Mouse (Mus musculus): Measurements from ENCODE around the gene Hpse2.
"Not testable (repeated sequence)": the region's sequence is repeated elsewhere in the genome, so short reads cannot be mapped to it uniquely, and the experiment has no call there.

Gene Hpse2

DNA sequence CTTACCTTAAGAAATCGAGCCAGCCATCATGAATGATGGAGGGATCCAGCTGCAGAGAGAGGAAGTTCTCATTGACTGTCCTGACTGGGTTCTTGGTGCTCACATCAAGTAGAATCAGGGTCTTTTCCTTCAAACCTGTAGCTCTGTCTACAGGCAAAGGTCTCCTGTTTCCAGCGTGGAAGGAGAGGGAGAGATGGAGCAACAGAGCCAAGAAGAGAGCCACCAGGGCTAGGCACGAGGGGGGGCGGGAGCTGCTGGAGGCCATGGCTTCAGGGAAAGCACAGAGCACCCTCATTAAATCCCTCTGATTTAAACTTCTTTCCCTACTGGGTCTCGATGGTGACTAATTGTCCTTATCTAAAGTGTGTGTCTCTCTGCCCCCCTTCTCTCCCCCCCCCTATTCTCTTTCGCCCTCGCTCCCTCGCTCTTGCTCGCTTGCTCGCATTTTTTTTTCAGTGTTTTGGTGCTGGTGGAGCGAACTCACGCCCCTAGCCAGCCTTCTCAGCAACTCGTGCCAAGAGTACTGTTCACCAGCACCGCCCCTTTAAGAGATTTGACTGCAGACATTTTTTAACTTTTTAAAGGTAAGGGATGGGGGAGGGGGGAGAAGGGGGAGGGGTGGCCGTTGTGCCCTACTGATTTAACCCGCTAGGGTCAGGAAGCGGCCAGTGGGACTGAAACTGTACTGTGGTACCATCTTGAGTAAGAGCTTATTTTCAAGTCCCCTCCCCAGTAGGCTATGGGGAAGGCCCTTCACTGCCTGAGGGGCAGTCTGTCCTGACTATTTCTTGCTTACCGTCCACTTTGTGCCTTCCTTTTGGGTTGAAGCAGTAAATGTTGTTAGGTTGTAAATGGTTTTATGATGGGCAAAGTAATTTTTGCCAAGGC lies at the start of gene Hpse2:
Gene Hpse2 (minus strand): TSS at position 339 of the 888 bp plus-strand sequence.
- CTCF ChIA-PET: no interaction called here

DNA sequence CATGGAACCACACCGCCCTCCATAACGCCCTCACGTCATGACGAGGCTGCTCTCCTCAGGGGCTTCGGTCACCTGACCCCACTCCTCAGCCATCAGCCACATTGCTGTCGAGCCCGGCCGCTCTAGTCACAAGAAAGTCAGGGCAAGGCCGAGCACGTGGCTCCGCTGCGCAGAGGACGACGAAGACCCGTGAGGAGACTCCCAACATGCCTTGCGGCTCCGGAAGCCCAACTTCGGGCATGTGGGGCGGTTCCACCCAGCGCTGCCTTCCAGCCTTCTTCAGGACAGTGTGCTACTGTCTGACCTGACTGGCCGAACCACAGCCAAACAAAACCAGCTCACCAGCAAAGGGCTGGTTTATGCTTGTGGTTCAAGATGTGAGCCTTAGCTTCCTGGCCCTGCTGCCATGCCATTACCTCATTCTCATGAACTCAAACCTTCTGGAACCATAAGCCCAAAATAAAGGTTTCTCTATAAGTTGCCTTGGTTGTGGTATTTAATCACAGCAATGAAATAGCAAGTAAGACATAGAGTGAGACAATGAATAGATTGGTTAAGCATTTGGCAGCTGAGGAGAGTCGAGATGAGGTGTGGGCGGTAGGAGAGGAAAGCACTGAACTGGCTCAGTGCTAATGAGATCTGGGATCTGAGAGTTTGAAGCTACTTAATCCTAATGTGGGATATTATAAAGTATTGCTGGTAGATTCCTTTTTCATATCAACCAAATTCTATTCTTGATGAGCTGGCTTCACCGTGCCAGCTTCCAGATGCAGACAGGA lies 39.5 kb upstream of the Hpse2 start:
- CTCF ChIA-PET: no interaction called here

DNA sequence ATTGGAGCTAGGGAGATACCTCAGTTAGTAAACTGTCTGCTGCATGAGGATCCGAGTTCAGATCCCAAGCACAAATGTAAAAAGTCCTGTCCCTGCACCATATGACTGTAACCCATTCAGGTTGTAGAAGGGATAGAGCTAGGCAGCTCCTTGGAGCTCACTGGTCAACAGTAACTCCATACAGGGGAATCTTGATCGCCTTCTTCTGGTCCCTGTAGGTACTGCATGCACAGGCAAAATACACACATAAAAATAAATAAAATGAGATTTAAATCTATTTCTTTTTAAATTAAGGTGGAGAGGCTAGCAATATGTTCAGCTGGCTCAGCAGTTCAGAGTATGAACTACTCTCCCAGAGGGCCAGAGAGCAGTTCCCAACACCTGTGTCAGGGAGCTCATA lies 35.9 kb upstream of the Hpse2 start:
- CTCF ChIA-PET: no interaction called here

DNA sequence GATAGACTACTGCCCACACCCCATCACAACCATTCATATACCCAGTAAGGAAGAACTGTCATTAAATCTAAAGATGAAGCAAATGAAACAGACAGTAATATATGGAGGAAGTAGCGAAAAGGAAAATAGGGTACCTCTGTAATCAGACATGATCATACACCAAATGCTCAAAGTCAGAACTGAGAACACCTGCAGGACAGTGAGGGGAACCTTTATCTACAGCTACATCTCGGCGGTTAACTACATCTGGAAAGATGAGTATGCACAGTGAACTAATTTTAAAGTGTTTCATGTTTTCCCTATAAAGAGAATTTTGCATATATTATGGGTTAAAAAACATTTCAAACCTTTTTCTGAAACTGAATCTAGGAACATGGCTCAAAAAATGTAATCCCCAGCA lies 32.4 kb upstream of the Hpse2 start:
- CTCF ChIA-PET: no interaction called here

DNA sequence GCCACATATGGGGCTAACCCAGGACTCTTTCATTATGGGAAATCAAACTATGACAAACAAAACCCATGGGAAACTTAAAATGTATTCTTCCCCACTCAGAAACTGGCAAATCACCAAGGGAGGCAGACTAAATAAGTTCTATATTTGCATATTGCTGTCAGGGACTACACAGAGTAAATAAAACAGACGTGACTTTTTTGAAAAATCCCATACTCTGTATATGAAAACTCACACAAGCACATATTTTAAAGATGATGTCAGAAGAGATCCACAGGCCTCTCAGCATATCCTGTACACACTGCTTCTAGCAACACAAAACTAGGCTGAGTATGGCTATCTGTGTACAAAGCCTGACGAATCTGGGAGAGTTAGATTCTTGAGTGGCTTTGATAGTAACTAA lies 27.4 kb upstream of the Hpse2 start:
- CTCF ChIA-PET: no interaction called here

DNA sequence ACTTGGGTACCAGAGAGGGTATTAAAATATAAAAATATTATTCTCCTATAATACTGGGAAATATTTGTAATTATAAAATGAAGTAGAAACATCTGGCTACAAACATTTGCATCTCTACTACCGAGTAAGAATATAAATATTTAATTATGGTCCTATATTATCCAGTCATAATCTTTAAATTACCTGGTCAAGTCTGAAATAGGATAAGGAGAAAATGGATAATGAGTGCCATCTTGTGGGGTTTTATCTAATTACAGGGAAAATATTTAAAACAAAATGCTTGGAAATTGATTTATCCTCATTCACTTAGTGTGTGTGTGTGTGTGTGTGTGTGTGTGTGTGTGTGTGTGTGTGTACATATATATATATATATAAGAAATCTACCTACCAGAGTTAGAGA lies 19.0 kb upstream of the Hpse2 start:
- CTCF ChIA-PET: no interaction called here

DNA sequence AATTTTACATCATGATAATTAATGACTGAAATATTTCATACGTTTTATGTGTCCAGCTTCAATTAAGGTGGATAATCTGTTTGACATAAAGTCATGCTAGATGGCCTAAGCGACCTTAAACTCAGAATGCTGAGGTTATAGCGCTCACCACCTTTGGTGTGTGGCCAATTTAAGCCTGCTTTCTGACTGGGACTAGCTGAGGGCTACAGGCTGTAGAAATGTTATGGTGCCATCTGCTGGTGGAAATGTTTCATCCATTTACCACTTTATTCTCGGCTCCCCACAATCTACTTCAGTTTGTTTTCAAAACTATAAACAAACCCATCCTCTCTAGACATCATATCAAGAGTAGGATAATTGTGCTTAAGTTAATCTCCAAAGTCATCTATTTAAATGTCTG lies 8.2 kb upstream of the Hpse2 start:
- CTCF ChIA-PET: no interaction called here

DNA sequence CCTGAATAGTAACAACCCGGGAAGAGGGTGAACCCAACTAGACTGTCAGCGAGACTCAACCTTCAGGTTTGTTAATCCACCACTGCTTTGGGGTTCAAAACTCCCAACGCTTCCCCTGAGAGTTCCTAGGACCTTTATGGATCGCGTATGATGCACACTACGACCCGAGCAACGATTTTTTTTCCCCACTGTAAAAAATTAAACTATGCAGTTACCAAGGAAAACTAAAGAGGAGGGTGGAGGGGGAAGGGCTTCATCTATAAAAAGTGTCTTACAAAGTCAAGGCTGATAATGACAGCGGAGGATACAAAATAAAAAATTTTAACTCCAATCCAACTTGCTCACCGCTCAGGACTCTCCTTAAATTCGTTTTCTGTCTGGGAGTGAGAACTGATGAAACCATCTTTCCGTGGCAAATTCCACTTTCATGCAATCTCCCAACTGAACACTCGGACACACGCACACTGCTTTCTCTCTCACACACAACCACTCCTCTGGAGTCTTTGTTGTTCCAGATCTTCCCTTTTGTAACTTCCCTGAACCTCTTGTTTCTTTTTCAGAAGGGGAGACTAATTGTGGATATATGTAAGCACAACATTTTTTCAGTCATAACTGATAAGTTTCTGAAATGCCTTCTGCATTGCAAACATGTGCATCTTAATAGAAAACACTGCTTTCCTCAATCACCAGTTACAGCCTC lies 934 bp downstream of the Hpse2 start:
- CTCF ChIA-PET: no interaction called here

DNA sequence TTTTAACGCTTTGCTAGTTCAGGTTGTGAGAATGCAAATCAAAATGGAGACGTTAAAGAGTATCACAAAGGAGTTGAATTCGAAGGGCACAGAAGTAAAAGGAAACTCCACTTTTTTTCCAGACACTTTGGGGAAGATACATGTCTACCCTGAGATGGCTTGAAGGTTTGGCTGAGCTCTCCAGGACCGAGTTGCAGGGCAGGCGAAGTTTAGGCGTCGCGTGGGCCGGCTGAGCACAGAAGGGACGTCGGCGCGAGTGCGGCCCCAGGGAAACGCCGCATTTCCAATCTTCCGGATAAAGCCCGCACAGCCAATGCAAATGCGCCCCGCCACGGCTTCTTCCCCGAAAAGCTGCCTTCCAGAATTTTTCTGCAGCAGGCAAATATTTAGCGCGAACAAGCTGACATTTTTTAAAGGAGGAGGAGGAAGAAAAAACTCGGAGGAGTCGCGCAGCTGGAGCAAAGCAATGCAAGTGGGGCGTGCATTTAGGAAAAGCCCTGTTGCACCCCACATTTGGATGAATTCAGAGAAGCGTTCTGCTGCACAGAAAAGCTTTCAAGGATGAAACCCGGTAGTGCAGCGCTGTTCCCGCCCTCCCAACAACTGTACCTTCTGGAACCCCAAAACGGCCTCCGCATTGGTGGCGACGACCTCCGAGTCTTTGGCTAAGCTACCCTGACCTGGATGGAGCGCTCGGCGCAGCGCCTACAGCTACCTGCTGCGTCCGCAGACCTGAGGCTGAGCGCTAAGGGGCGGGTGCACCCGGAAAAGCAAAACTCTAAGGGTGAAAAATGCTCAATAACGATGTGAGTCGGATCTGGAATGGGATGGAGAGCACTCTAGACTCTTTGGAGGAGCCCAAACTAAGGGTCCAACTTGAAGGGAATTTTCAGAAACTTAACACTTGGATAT lies 1.9 kb downstream of the Hpse2 start:
- CTCF ChIA-PET: no interaction called here

DNA sequence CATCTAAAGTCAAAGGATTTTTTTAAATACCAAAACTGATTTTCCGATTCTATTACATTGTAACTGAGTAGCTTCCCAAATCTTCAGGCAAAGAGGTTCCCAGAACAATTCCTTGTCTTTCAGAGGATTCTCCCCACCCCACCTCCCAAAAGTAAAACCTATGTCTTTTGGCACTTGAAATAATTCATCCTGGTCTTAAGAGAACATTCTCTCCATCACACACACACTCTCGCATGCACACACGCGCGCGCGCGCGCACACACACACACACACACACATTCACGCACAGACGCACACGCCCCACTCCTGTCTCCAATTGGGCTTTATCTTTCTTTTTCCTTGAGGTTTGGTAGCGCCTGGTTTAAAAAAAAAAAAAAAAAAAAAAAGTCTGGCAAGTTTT lies 2.7 kb downstream of the Hpse2 start:
- CTCF ChIA-PET: no interaction called here

DNA sequence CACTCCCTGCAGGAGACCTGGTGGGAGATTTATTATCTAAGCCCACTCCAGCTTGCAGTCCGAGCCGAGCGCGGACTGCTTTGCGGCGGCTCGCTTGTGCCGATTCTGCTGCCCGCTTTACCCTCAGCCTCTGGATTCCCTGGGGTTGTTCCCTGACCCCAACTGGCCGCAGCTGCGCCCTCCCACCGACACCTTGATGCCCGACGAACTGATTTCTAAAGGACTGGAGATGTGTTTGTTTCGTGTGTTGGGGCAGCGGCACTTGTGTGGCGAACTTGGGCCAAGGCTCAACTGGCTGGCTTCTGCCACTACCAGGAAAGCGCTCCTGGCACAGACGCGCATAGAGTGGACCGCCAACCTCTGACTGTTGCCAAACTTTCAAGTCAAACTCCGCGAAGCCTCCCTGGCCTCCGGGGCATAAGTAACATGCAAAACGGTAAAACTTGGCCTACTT lies 3.1 kb downstream of the Hpse2 start:
- CTCF ChIA-PET: no interaction called here

DNA sequence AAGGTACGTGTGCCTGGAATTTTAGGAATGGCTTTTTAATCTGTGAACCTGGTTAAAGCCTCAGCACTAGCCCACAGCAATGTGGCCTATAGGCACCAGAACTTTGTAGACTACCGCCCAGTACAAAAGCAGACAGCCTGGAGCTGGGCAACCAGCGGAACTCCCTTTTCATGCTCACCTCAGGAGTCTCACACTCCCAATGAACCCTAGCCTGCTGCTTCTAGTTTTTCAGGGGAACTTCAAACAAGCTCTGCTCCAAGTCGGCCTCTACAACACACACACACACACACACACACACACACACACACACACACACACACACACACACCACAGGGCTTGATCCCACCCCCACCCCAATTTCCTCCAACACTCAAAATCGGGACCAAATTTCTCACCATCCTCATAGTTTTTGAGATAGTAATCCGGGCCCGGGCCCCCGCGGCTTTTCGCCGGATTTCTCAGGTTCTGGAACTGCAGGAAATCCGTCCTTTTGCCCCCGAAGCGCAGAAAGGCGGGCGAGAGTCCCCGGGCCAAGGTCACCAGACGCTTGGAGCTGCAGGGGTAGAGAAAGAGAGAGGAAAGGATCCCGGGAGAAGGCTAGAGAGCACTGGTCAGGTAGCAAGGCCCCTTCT lies 3.7 kb downstream of the Hpse2 start:
- CTCF ChIA-PET: no interaction called here

DNA sequence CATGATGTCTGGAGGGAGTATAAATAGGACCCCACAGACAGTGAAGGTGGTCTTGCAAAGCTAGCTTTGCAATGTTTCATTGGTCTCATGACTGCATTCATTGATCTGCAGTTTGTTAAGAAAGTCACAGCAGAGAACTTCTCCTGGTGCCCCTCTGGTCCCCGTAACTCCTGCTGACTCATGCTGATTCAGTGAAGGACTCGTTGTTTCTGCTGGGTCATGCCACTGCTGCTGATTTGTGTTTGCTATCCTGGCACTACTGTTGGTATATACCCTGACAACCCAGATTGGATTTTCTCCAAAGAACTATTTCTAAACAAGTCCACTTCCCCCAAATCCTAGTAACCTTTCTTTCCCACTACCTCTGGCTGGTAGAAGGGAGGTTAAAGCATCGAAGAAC lies 29.3 kb downstream of the Hpse2 start:
- CTCF ChIA-PET: no interaction called here

DNA sequence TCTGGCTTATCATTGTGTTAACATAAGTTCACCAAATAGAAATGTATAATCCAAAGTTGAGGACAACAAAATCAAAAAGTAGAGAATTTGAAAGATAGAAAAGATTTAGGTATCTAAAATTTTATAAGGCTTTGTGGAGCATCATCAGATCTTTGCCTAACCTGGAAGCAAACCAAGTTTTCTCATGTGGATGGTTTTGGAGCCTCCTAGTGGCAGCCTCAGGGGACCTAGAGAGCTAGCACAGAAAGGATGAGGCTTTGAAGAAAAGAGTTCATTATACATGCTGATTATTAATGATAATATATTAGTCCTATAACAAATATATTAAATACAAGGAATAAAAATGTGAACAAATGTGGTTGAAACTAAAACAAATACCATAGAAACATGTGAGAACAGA lies 77.0 kb downstream of the Hpse2 start:
- CTCF ChIA-PET: no interaction called here

DNA sequence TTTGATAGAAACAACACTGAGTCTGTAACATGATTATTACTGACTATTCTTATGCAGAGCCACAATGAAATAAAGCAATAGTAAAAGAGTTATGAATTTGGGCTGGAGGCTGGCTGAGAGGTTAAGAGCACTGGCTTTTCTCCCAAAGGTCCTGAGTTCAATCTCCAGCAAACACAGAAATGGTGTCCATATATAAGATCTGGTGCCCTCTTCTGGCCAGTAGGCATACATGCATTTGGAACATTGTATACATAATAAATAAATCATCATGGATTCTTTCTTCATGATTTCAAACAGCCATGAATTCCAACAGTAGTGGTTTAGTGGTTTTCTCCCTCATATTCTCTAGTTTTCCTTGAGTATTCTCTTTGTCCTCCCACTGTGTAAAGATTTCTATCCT lies 81.4 kb downstream of the Hpse2 start:
- CTCF ChIA-PET: no interaction called here

DNA sequence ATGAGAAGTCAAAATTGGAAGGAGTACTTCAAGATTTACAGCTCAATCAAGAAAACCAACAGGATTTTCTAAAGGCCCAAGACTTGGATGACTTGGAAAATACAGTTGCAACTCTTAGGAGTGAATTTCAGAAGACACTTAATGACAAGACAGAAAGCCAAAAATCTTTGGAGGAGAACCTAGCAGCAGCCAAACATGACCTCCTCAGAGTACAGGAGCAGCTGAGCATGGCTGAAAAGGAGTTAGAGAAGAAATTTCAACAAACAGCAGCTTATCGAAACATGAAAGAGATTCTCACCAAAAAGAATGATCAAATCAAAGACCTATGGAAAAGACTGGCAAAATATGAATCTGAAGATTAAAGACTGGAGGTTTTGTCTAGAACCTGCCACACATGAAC lies 106.8 kb downstream of the Hpse2 start:
- CTCF ChIA-PET: not testable (repeated sequence)

DNA sequence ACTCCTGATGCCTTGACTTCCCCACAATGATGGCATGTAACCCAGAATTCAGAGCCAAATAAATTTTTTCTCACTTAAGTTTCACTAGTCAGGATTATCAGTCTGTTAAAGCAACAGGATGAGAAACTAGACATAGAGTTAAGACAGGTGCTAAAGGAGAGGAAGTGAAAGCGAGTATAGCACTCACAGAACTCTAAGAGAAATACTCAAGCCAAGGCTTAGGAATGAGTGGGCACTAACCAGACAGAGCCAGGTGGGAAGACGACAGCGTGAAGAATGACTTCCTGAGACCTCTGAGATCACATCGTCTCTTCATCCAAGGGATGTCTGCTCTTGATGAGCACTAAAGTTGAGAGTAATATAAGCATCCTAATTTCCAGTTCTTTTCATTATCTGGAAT lies 144.2 kb downstream of the Hpse2 start:
- CTCF ChIA-PET: no interaction called here

DNA sequence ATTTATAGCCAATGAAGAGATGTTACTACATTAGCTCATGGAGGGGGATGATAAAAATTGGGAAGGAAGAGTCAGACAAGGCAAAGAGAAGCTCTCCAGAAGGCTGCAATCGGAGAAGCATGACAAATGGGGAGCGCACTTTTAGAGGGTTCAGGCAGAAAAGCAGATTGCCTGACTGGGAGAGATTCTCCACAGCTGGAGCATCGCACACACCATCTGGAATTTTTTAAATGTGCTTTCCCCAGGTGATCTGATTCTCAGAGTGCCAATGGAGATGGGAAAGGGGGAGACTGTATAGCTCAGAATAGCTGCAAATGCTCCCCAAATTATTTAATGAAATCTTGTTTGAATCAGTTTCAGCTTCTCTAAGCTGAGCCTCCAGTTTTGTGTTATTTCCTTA lies 156.4 kb downstream of the Hpse2 start:
- CTCF ChIA-PET: no interaction called here

DNA sequence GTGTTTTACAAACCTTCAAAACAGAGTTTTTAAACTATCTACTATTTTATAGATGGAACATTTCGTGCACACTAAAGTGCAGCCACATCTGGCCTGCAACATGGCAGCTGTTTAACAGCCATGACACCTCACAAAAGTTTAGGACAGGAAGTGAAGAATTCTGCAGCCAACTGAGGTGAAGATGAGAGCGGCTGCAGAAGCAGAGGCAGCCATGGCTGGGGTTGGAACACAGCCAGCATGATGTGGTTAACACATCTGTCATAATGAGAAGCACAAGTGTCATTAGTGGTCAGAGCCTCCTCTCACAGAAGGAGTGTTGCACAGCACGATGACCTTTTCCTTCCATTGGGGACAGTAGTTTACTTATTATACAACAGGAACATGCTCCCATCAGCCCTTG lies 194.6 kb downstream of the Hpse2 start:
- CTCF ChIA-PET: no interaction called here

DNA sequence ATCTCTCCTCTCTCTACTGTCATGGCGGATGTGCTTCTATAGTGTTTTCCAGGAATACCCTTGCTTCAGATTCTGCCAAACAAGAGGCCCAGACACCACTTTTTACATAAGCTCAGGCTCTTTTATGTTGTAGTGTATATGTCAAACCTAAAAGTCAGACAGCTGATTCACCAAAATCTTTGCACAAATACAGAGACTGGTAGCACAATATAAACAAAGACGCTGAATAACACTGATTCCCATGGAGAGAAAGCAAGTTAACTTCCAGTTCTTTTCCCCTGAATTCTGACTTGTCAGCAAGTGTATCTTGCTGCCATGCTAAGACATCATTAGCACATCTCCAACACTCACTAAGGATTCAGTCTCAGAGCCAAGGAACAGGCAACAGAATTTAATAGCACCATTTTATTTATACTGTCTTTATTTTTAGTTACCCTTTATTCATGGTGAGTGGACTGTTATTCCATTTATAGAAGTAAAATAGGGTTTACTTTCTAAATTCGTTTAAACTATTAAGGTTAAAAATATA lies 212.7 kb downstream of the Hpse2 start:
- CTCF ChIA-PET: no interaction called here

DNA sequence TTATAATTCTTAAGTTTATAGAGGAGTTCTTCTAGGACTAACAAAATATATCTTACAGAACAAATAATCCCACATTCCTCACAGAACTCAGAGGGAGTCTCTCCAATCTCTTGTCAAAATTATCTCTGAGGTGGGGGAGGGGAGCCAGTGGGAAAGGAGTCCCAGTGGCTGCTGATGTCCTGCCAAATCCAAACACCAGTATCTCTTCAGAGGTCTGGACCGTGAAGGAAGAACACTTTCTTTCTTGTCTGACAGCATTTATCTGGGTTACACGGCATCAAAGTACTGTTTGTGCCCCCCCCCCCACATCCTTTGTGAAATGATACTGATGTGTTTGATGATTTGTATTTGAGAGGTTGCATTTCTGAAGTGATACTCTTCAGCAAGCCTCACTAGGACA lies 213.3 kb downstream of the Hpse2 start:
- CTCF ChIA-PET: no interaction called here

Data from spleen, embryonic (tissue).